Mouse (Mus musculus): ENCODE results near the gene 2900026A02Rik.
A peak's percentile ranks its signal among the peaks of the same experiment; 100 is the strongest.

The 2900026A02Rik gene

GRCm38 (mm10) chr5:113099546-113099945 is 121.5 kb downstream of the 2900026A02Rik start:
- peak; percentile 78 to 91 for DNase-seq (ENCODE audit: low spot score in 2 of 2)

- DNase-seq (ENCODE audit: low spot score in 2 of 2) = no peak
Observed at GRCm38 (mm10) chr5:113097551-113097950, 123.5 kb downstream of the 2900026A02Rik start.

DNA sequence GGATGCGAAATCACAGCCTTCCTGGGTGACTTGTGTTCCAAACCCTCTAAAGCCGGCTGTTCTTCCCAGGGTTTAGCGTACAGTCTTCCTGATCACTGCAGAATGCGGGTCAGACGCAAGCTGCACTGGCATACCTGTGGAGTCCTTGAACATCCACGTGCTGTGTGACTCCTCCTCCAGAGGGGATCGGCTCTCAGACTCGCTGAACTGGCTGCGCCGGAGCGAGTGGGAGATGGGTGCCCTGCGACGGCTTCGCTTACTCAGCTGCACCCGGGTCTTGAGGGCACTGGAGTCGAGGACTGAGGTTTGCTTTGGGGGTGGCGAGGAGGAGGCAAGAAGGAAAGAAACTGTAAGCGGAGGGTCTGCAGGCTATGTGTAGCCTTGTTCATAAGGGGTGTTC is 125.6 kb downstream of the 2900026A02Rik start:
- no peak for DNase-seq (ENCODE audit: low spot score in 2 of 2)

DNA sequence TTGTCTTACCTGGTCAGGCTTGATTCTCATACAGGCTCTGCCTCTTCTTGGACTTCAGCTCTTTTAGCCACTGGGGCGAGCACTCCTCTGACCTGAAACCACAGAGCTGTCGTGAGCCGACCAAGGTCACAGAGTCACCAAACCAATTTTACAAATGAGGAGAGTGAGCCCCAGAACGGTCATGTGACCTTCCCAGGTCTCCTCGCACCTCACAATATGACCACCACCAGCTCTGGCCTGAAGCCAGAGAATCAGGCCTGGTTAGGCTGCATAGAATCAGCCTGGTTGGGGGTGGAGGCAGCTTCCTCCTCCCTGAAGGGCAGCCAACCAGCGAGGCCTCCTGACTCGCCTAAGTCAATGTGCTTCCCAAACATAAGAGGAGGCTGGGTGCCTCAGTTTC is 128.6 kb downstream of the 2900026A02Rik start:
- no peak for DNase-seq (ENCODE audit: low spot score in 2 of 2)

GRCm38 (mm10) chr5:113091162-113091561 is 129.9 kb downstream of the 2900026A02Rik start:
- no peak for DNase-seq (ENCODE audit: low spot score in 2 of 2)

- DNase-seq (ENCODE audit: low spot score in 2 of 2) = no peak
Observed at GRCm38 (mm10) chr5:113090750-113091149, 130.3 kb downstream of the 2900026A02Rik start.

- no peak for DNase-seq (ENCODE audit: low spot score in 2 of 2)
Observed at GRCm38 (mm10) chr5:113090077-113090690, 130.9 kb downstream of the 2900026A02Rik start.

DNA sequence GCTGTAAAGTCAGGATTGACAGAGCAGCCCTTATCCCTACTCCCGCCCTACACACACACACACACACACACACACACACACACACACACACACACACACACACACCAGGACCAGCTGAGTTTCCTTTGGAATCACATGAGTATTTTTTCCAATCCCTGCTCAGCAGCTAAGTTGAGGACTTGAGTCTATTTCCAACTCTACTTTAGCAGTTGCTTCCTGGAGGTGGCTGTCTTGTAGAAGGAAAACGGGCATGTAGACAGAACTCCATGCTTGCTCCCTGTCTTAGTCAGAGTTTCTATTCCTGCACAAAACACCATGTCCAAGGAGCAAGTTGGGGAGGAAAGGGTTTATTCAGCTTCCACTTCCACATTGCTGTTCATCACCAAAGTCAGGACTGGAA is 133.6 kb downstream of the 2900026A02Rik start:
- DNase-seq (ENCODE audit: low spot score in 2 of 2) = no peak

DNA sequence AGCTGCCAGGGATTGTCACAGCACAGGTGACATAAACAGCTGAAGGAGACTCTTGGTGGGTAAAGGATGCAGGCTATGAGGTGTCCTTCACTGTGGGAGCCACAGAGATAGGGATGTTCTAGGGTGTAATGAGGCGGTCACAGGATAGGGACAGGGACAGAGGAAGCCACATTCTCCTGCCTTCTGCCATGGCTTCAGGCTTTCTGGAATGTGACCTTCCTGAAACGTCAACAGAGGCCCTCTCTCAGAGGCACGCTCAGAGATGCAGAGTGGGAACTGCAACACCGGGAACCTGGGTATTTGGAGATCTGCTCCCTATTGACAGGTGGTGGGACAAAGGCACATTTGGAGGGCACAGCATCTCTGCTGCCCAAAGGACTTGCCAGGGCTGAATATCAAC is 134.0 kb downstream of the 2900026A02Rik start:
- no peak for DNase-seq (ENCODE audit: low spot score in 2 of 2)

DNA sequence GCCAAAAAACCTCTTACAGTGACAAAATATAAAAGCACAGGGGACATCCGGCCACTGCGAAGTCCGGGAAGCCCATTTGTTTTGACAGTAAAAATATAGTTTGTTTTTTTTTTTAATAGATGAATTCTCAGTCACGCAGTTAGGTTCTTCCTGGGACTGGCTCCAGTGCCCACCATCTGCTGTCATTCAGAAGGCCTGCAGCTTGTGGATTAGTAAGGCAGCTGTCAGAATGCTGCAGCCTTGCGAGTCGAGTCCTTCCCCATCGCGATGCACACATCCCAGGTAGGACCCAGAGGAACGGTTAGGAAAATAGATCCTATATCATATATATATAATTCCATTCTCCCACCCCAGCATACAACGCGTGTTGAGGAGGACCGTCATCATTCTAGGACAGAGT is 134.6 kb downstream of the 2900026A02Rik start:
- no peak for DNase-seq (ENCODE audit: low spot score in 2 of 2)

DNA sequence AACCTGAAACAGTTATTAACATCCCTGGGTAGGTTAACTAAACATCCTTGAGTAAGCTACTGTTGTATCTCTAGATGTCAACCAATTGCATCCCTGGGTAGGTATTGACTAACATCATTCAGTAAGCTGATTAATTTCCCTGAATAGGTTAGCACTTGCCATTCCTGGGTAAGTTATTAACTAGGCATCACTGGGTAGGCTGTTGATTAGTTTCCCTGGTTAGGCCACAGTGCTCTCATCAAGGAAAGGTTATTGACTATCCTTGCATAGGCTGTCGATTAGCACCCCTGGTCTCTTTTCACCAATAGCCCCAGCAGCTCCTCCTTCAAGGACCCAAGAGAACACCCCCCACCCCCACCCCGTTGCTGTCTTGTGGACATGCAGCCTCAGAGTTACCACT is 135.1 kb downstream of the 2900026A02Rik start:
- no peak for DNase-seq (ENCODE audit: low spot score in 2 of 2)

- DNase-seq (ENCODE audit: low spot score in 2 of 2) = no peak
Observed at GRCm38 (mm10) chr5:113084309-113084708, 136.7 kb downstream of the 2900026A02Rik start.

- peak in 1 of 2 experiments; percentile 23 for DNase-seq (ENCODE audit: low spot score in 2 of 2)
Observed at GRCm38 (mm10) chr5:113082356-113083168, 138.5 kb downstream of the 2900026A02Rik start.

GRCm38 (mm10) chr5:113081439-113081838 is 139.6 kb downstream of the 2900026A02Rik start, which contains the start of gene Crybb3:
Gene Crybb3, minus strand, starts transcription at chr5:113081584.
- no peak for DNase-seq (ENCODE audit: low spot score in 2 of 2)

GRCm38 (mm10) chr5:113081020-113081419 is 140.0 kb downstream of the 2900026A02Rik start:
- DNase-seq (ENCODE audit: low spot score in 2 of 2) = no peak

- DNase-seq (ENCODE audit: low spot score in 2 of 2) = no peak
Observed at GRCm38 (mm10) chr5:113079783-113080182, 141.3 kb downstream of the 2900026A02Rik start.

GRCm38 (mm10) chr5:113078686-113079085 is 142.3 kb downstream of the 2900026A02Rik start:
- DNase-seq (ENCODE audit: low spot score in 2 of 2) = no peak

DNA sequence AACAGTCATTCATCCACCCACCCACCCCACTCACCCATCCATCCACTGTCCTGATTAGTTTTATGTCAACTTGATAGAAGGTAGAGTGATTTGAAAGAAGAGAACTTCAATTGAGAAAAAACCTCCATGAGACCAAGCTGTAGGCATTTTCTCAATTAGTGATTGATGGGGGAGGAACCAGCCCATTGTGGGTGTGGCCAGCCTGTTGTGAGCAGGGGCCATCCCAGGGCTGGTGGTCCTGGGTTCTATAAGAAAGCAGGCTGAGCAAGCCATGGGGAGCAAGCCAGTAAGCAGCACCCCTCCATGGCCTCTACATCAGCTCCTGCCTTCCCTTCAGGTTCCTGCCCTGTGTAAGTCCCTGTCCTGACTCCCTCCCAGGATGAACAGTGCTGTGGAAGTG is 151.0 kb downstream of the 2900026A02Rik start, which contains the start of gene Crybb2:
TSS of gene Crybb2 (minus strand) at position 101 of the 400 bp plus-strand sequence.
- no peak for DNase-seq (ENCODE audit: low spot score in 2 of 2)

- peak; percentile 66 to 84 for DNase-seq (ENCODE audit: low spot score in 2 of 2)
Observed at GRCm38 (mm10) chr5:113054308-113054707, 166.7 kb downstream of the 2900026A02Rik start.

DNA sequence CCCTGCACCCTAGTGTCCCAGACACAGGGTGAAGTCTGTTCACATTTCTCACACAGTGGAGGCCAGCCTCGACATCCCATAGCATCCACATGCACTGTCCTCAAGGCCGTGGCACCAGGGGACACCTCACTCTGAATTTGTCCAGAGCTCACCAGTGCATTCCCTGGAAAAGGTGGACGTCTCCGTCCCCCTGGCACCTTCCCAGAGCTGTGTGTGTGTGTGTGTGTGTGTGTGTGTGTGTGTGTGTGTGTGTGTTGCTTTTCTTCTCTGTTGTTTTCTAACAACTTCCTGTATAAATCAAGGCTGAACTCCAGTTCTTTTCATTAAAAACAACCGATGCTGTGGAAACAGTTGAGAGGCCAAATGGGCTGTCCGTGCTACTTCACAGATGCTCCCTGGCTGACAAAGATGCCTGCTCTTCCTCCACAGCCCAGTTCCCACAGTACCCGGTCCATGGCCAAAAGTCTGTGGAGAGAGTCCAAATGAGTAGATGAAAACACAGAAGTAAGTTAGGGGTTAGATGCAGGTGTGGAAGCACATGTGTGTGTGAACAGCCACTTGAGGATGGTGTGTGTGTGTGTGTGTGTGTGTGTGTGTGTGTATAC is 170.4 kb downstream of the 2900026A02Rik start:
- DNase-seq (ENCODE audit: low spot score in 2 of 2) = no peak

DNA sequence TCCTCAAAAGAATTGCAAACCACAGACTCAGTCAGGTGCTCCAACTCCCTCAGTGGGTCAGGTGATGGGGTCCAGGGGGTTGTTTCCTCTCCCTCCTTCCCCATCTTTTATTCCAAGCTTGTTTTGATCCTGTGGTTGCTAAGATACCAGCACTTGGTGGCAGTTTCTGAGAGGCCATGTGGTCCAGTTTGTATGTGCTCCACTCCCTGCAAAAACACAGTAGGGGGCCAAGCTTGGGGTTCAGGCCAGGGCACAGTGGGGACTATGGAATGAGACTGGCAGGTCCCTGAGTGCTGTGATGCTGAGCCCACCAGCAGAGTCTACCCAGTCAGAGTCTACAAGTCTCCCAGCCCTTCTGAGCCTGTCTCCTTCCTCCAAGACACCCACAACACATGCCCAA is 171.2 kb downstream of the 2900026A02Rik start:
- DNase-seq (ENCODE audit: low spot score in 2 of 2) = no peak

- peak; percentile 29 to 61 for DNase-seq (ENCODE audit: low spot score in 2 of 2)
Observed at GRCm38 (mm10) chr5:113045511-113046273, 175.3 kb downstream of the 2900026A02Rik start.
